Mouse (Mus musculus) B cell, adult 62 days (primary cell): ENCODE results near the gene Lypd9. TPM values are rescaled to one million over a fixed set of nuclear protein-coding genes. Genes with fewer than 3 reads are reported as not detected.

ENCODE experiments used
- total RNA-seq: library from RNA; stranded (reverse); gene quantifications from 4 replicates; pipeline ENCODE4 v1.2.4, GENCODE M21; 2023

Gene Lypd9
- not detected in 4 replicates for total RNA-seq

GRCm38 (mm10) chr11:58452759-58453158, at the start of gene Lypd9:
Lypd9 (minus strand) TSS chr11:58452923.

GRCm38 (mm10) chr11:58502472-58502871, 49.7 kb upstream of the Lypd9 start, which contains the start of gene Olfr331:
Olfr331 (minus strand) TSS chr11:58502572.

GRCm38 (mm10) chr11:58492455-58492854, 39.7 kb upstream of the Lypd9 start, which contains the start of gene Olfr332:
Olfr332 (minus strand) TSS chr11:58492555.

GRCm38 (mm10) chr11:58462170-58462569, 9.4 kb upstream of the Lypd9 start, which contains the start of gene Olfr30:
Olfr30 (minus strand) TSS chr11:58462270.

GRCm38 (mm10) chr11:58432259-58432658, 20.5 kb downstream of the Lypd9 start, which contains the start of gene Gm12253:
Gm12253 (plus strand) TSS chr11:58432559.

GRCm38 (mm10) chr11:58420815-58421214, 31.9 kb downstream of the Lypd9 start, which contains the start of gene 1810065E05Rik:
1810065E05Rik (plus strand) TSS chr11:58421111.

Other genes with a start within 250 kb of the Lypd9 start
- gene 4930438A08Rik, start 178.1 kb downstream of the Lypd9 start, total RNA-seq, result not detected in 4 replicates
- gene Zfp692, start 145.9 kb downstream of the Lypd9 start, total RNA-seq, result 28.3 to 34.6 TPM (median 29.4 TPM) in 4 replicates
- gene Zfp672, start 122.6 kb downstream of the Lypd9 start, total RNA-seq, result 30.6 to 35.1 TPM (median 33.0 TPM) in 4 replicates
- 21.8 to 27.3 TPM (median 23.7 TPM) in 4 replicates for gene Sh3bp5l, start 122.2 kb downstream of the Lypd9 start, total RNA-seq
- gene Lypd8, start 73.9 kb downstream of the Lypd9 start, total RNA-seq, result not detected in 4 replicates
- gene 1810065E05Rik, start 31.8 kb downstream of the Lypd9 start, total RNA-seq, result not detected in 4 replicates
- not detected in 4 replicates for gene Gm12253, start 20.4 kb downstream of the Lypd9 start, total RNA-seq
- not detected in 4 replicates for gene Olfr30, start 9.3 kb upstream of the Lypd9 start, total RNA-seq
- not detected in 4 replicates for gene Olfr332, start 39.6 kb upstream of the Lypd9 start, total RNA-seq
- gene Olfr331, start 49.6 kb upstream of the Lypd9 start, total RNA-seq, result not detected in 4 replicates
- gene Olfr330, start 81.9 kb upstream of the Lypd9 start, total RNA-seq, result not detected in 4 replicates
- gene Olfr329-ps, start 93.5 kb upstream of the Lypd9 start, total RNA-seq, result not detected in 4 replicates
- gene Olfr328, start 102.7 kb upstream of the Lypd9 start, total RNA-seq, result 0.18 to 0.48 TPM (median 0.25 TPM) in 4 replicates
- gene Olfr224, start 117.6 kb upstream of the Lypd9 start, total RNA-seq, result not detected in 4 replicates
- not detected in 4 replicates for gene Olfr325, start 124.8 kb upstream of the Lypd9 start, total RNA-seq
- not detected in 4 replicates for gene Olfr324, start 142.2 kb upstream of the Lypd9 start, total RNA-seq
- not detected in 4 replicates for gene 2210407C18Rik, start 163.2 kb upstream of the Lypd9 start, total RNA-seq
- not detected in 4 replicates for gene Olfr323, start 177.6 kb upstream of the Lypd9 start, total RNA-seq
- gene Trim58, start 187.5 kb upstream of the Lypd9 start, total RNA-seq, result not detected in 4 replicates
- gene Olfr322, start 205.9 kb upstream of the Lypd9 start, total RNA-seq, result not detected in 4 replicates
- not detected in 4 replicates for gene Olfr320, start 228.2 kb upstream of the Lypd9 start, total RNA-seq
- gene Olfr319, start 246.2 kb upstream of the Lypd9 start, total RNA-seq, result not detected in 4 replicates